9 mouse cellular contexts compared by ENCODE assay signal in genomic region chr7:79202336-79202735, GRCm38 (mm10). TPM values are rescaled to one million over a fixed set of nuclear protein-coding genes. Genes with fewer than 3 reads are reported as not detected.
A peak's percentile ranks its signal among the peaks of the same experiment; 100 is the strongest.
DNase-seq lines count a peak whose midpoint lies in the region; ATAC-seq and TF ChIP-seq lines count a peak whose summit lies in the region.
"Had no signal": no experiment of that assay in that cellular context is flagged by ENCODE, and none has a peak within 500 bp of the region (broad histone marks: within the 10 kb centered on the region; RNA-seq: fewer than 3 reads in every experiment).

No protein-coding gene starts in this region.

- WGBS in lung, postnatal 0 days: 24% methylated on average over 7 of the region's 7 CpGs

- peak; percentile 42; the same call in 1 of the 2 replicates for TF ChIP-seq EP300 in lung, postnatal 0 days (IDR thresholded peaks at IDR 0.05)

- no peak overlapping the region for H3K4me3 ChIP-seq in lung, postnatal 0 days (ENCODE audit: low read depth, low read length)
- H3K4me3 ChIP-seq: megakaryocyte, embryonic 14.5 days had no signal

- H3K9ac ChIP-seq in lung, postnatal 0 days (replicated peaks; ENCODE audit: low read depth): no peak overlapping the region

- peak; percentile 82 for ATAC-seq in lung, postnatal 0 days

- peaks cover 6% of the 10 kb centered on the region; the same call in 1 of the 2 replicates for H3K4me1 ChIP-seq in lung, postnatal 0 days (ENCODE audit: insufficient read depth, low read depth, low read length)
- H3K4me1 ChIP-seq: megakaryocyte, embryonic 14.5 days had no signal

- no peak overlapping the region for H3K4me2 ChIP-seq in lung, postnatal 0 days (replicated peaks; ENCODE audit: low read depth, low read length)

- H3K27ac ChIP-seq in lung, postnatal 0 days (ENCODE audit: low read length): peak overlapping the region; percentile 71

- H3K9me3 ChIP-seq in lung, postnatal 0 days (ENCODE audit: low read length): no peaks in the 10 kb centered on the region
- H3K9me3 ChIP-seq: megakaryocyte, embryonic 14.5 days had no signal

- peak; percentile 59 to 68 for DNase-seq in adrenal gland, postnatal 36 days
- peak; percentile 63 to 84 for DNase-seq in heart, adult 18-20 months
- peak; percentile 58 for DNase-seq in kidney, adult 11 months
- DNase-seq in lung, postnatal 0 days (ENCODE audit: low spot score): peak; percentile 54
- DNase-seq in urinary bladder, postnatal 14 days (ENCODE audit: low spot score): no peak
- no peak for DNase-seq in frontal cortex, postnatal 14 days (ENCODE audit: low spot score in 2 of 2)
- DNase-seq in cerebellum, postnatal 14 days: no peak
- DNase-seq in right cerebral cortex, adult 18-20 months: no peak

- TF ChIP-seq CTCF in lung, postnatal 0 days (IDR thresholded peaks at IDR 0.05): no peak

- H3K27me3 ChIP-seq in lung, postnatal 0 days (replicated peaks; ENCODE audit: insufficient read depth, low read length): no peaks in the 10 kb centered on the region

- no peaks in the 10 kb centered on the region for H3K36me3 ChIP-seq in lung, postnatal 0 days (ENCODE audit: insufficient read depth, low read length)

RNA-seq across cellular contexts. Expression of gene Mfge8, which starts 53.5 kb away (rescaled TPM):
- 100 to 1,000 TPM; 283 to 302 TPM for total RNA-seq in adrenal gland, postnatal 36 days (2021)
- 100 to 1,000 TPM; 120 to 144 TPM for total RNA-seq in heart, adult 18-20 months (2021)
- 312 and 318 TPM in 2 replicates for polyA plus RNA-seq in lung, postnatal 0 days (2015; fragmentation: Nextera tagmentation; extraction: Ambion mirVana)

Comparison
In these comparisons a context has a peak if more than half of its experiments do, and no peak if none do; other contexts are left out.
1. DNase-seq: peak in adrenal gland, postnatal 36 days (2 of 2), heart, adult 18-20 months (2 of 2), kidney, adult 11 months (single experiment) and lung, postnatal 0 days (single experiment); none in urinary bladder, postnatal 14 days (single experiment), frontal cortex, postnatal 14 days (0 of 2), cerebellum, postnatal 14 days (0 of 2) and right cerebral cortex, adult 18-20 months (single experiment).